In genomic region chr11:58400655-58401054, GRCm38 (mm10) we compare ENCODE assay signal across 28 mouse cellular contexts. TPM values are rescaled to one million over a fixed set of nuclear protein-coding genes. Genes with fewer than 3 reads are reported as not detected.
DNase-seq lines count a peak whose midpoint lies in the region; ATAC-seq and TF ChIP-seq lines count a peak whose summit lies in the region.
"Had no signal": no experiment of that assay in that cellular context is flagged by ENCODE, and none has a peak within 500 bp of the region (broad histone marks: within the 10 kb centered on the region; RNA-seq: fewer than 3 reads in every experiment).

No protein-coding gene starts in this region.

- H3K9me3 ChIP-seq in hindbrain, embryonic 13.5 days: no peaks in the 10 kb centered on the region
- H3K9me3 ChIP-seq in hindbrain, embryonic 11.5 days (ENCODE audit: control insufficient read depth, low read length): no peaks in the 10 kb centered on the region
- no peaks in the 10 kb centered on the region for H3K9me3 ChIP-seq in forebrain, embryonic 13.5 days (replicated peaks)
- H3K9me3 ChIP-seq in hindbrain, postnatal 0 days (ENCODE audit: low read length): no peaks in the 10 kb centered on the region
- no peaks in the 10 kb centered on the region for H3K9me3 ChIP-seq in neural tube, embryonic 14.5 days (ENCODE audit: control insufficient read depth, low read length)
- H3K9me3 ChIP-seq in limb, embryonic 10.5 days (replicated peaks): no peaks in the 10 kb centered on the region
- H3K9me3 ChIP-seq: embryonic facial prominence, embryonic 13.5 days; heart, embryonic 13.5 days had no signal

- TF ChIP-seq CTCF in hindbrain, postnatal 0 days (IDR thresholded peaks at IDR 0.05; ENCODE audit: low read depth): no peak

- H3K9ac ChIP-seq in hindbrain, embryonic 13.5 days: no peak overlapping the region
- H3K9ac ChIP-seq in hindbrain, embryonic 11.5 days (ENCODE audit: low read depth, low read length): no peak overlapping the region
- H3K9ac ChIP-seq in forebrain, embryonic 13.5 days: peak overlapping the region; percentile 5; the same call in 1 of the 2 replicates
- no peak overlapping the region for H3K9ac ChIP-seq in hindbrain, postnatal 0 days (replicated peaks; ENCODE audit: low read length)
- no peak overlapping the region for H3K9ac ChIP-seq in neural tube, embryonic 14.5 days (replicated peaks; ENCODE audit: low read depth, low read length)
- H3K9ac ChIP-seq: embryonic facial prominence, embryonic 13.5 days; heart, embryonic 13.5 days had no signal

- DNase-seq in hindbrain, embryonic 11.5 days (ENCODE audit: low spot score): no peak
- no peak for DNase-seq in hindbrain, postnatal 0 days (ENCODE audit: low spot score)
- no peak for DNase-seq in lung, postnatal 4 days
- no peak for DNase-seq in limb, embryonic 10.5 days (ENCODE audit: low spot score)
- DNase-seq in T-cell, adult 2 months (ENCODE audit: low spot score): no peak
- DNase-seq: adrenal gland, adult 8-10 months; cerebellum, adult 8-10 months; heart, postnatal 36 days; left cerebral cortex, postnatal 4 days; lung, adult 2 months; right cerebral cortex, adult 18-20 months; spleen, adult 18-20 months; thymus, postnatal 14 days had no signal

- no peaks in the 10 kb centered on the region for H3K27me3 ChIP-seq in hindbrain, embryonic 13.5 days
- H3K27me3 ChIP-seq in hindbrain, embryonic 11.5 days (ENCODE audit: control insufficient read depth, insufficient read depth, low read length): no peaks in the 10 kb centered on the region
- no peaks in the 10 kb centered on the region for H3K27me3 ChIP-seq in forebrain, embryonic 13.5 days
- H3K27me3 ChIP-seq in hindbrain, postnatal 0 days (ENCODE audit: insufficient read depth, low read length): no peaks in the 10 kb centered on the region
- no peaks in the 10 kb centered on the region for H3K27me3 ChIP-seq in neural tube, embryonic 14.5 days (ENCODE audit: control insufficient read depth, insufficient read depth, low read length)
- no peaks in the 10 kb centered on the region for H3K27me3 ChIP-seq in limb, embryonic 10.5 days (ENCODE audit: low read depth, poor library complexity, severe bottlenecking)
- H3K27me3 ChIP-seq: embryonic facial prominence, embryonic 13.5 days; heart, embryonic 13.5 days had no signal

- no peak overlapping the region for H3K4me2 ChIP-seq in hindbrain, embryonic 13.5 days
- H3K4me2 ChIP-seq in hindbrain, embryonic 11.5 days (replicated peaks; ENCODE audit: low read depth, low read length): no peak overlapping the region
- peak overlapping the region; percentile 26 for H3K4me2 ChIP-seq in forebrain, embryonic 13.5 days
- no peak overlapping the region for H3K4me2 ChIP-seq in hindbrain, postnatal 0 days (ENCODE audit: low read depth, low read length)
- 0 out of 2 replicates have a peak overlapping the region, but pooled peaks have one; percentile 14 for H3K4me2 ChIP-seq in neural tube, embryonic 14.5 days (ENCODE audit: low read depth, low read length)
- H3K4me2 ChIP-seq: embryonic facial prominence, embryonic 13.5 days; heart, embryonic 13.5 days; liver, embryonic 11.5 days had no signal

- H3K27ac ChIP-seq in hindbrain, embryonic 13.5 days: peak overlapping the region; percentile 77
- no peak overlapping the region for H3K27ac ChIP-seq in hindbrain, embryonic 11.5 days (ENCODE audit: low read depth, low read length)
- peak overlapping the region; percentile 74 for H3K27ac ChIP-seq in forebrain, embryonic 13.5 days
- H3K27ac ChIP-seq in hindbrain, postnatal 0 days: peak overlapping the region; percentile 41; the same call in 1 of the 2 replicates
- H3K27ac ChIP-seq in neural tube, embryonic 14.5 days (ENCODE audit: low read depth, low read length): peak overlapping the region; percentile 44; the same call in 1 of the 2 replicates
- no peak overlapping the region for H3K27ac ChIP-seq in limb, embryonic 10.5 days
- H3K27ac ChIP-seq: embryonic facial prominence, embryonic 13.5 days; heart, embryonic 13.5 days; kidney, postnatal 0 days; macrophage had no signal

- H3K4me1 ChIP-seq in hindbrain, embryonic 13.5 days (replicated peaks): peaks cover 19% of the 10 kb centered on the region
- H3K4me1 ChIP-seq in hindbrain, embryonic 11.5 days (replicated peaks; ENCODE audit: control insufficient read depth, insufficient read depth, low read length): no peaks in the 10 kb centered on the region
- peaks cover 22% of the 10 kb centered on the region for H3K4me1 ChIP-seq in forebrain, embryonic 13.5 days
- no peaks in the 10 kb centered on the region for H3K4me1 ChIP-seq in hindbrain, postnatal 0 days (ENCODE audit: insufficient read depth, low read length)
- peaks cover 8% of the 10 kb centered on the region; the same call in 1 of the 2 replicates for H3K4me1 ChIP-seq in neural tube, embryonic 14.5 days (ENCODE audit: control insufficient read depth, insufficient read depth, low read length)
- 0 out of 2 replicates have a peak, but pooled peaks cover 3% of the 10 kb centered on the region for H3K4me1 ChIP-seq in limb, embryonic 10.5 days
- H3K4me1 ChIP-seq: embryonic facial prominence, embryonic 13.5 days had no signal

- WGBS in hindbrain, embryonic 13.5 days: 35% methylated on average over 5 of the region's 5 CpGs
- 56% methylated on average over 5 of the region's 5 CpGs for WGBS in hindbrain, embryonic 11.5 days
- 29% methylated on average over 5 of the region's 5 CpGs for WGBS in forebrain, embryonic 13.5 days
- WGBS in hindbrain, postnatal 0 days: 40% methylated on average over 5 of the region's 5 CpGs
- 40% methylated on average over 5 of the region's 5 CpGs for WGBS in neural tube, embryonic 14.5 days
- WGBS in limb, embryonic 10.5 days: 68% methylated on average over 5 of the region's 5 CpGs

- ATAC-seq in hindbrain, embryonic 13.5 days (ENCODE audit: low FRiP score): peak; percentile 68; the same call in 1 of the 2 replicates
- no peak for ATAC-seq in hindbrain, embryonic 11.5 days (ENCODE audit: low FRiP score)
- peak; percentile 75; the same call in 1 of the 2 replicates for ATAC-seq in forebrain, embryonic 13.5 days
- no peak for ATAC-seq in hindbrain, postnatal 0 days
- ATAC-seq in neural tube, embryonic 14.5 days (ENCODE audit: low read depth): peak; percentile 38; the same call in 1 of the 2 replicates
- ATAC-seq: intestine, postnatal 0 days had no signal

- no peak overlapping the region for H3K4me3 ChIP-seq in hindbrain, embryonic 13.5 days
- no peak overlapping the region for H3K4me3 ChIP-seq in hindbrain, embryonic 11.5 days (ENCODE audit: low read depth, low read length)
- H3K4me3 ChIP-seq in forebrain, embryonic 13.5 days: no peak overlapping the region
- H3K4me3 ChIP-seq in hindbrain, postnatal 0 days (ENCODE audit: low read length): no peak overlapping the region
- H3K4me3 ChIP-seq in neural tube, embryonic 14.5 days (ENCODE audit: low read depth, low read length): no peak overlapping the region
- no peak overlapping the region for H3K4me3 ChIP-seq in limb, embryonic 10.5 days
- H3K4me3 ChIP-seq: embryonic facial prominence, embryonic 13.5 days; heart, embryonic 13.5 days had no signal

- no peaks in the 10 kb centered on the region for H3K36me3 ChIP-seq in hindbrain, embryonic 13.5 days
- no peaks in the 10 kb centered on the region for H3K36me3 ChIP-seq in hindbrain, embryonic 11.5 days (ENCODE audit: control insufficient read depth, insufficient read depth, low read length)
- H3K36me3 ChIP-seq in forebrain, embryonic 13.5 days (ENCODE audit: poor library complexity, severe bottlenecking): no peaks in the 10 kb centered on the region
- H3K36me3 ChIP-seq in hindbrain, postnatal 0 days (ENCODE audit: insufficient read depth, low read length): no peaks in the 10 kb centered on the region
- H3K36me3 ChIP-seq in neural tube, embryonic 14.5 days (ENCODE audit: control insufficient read depth, insufficient read depth, low read length): no peaks in the 10 kb centered on the region
- no peaks in the 10 kb centered on the region for H3K36me3 ChIP-seq in limb, embryonic 10.5 days
- H3K36me3 ChIP-seq: embryonic facial prominence, embryonic 13.5 days; heart, embryonic 13.5 days had no signal

RNA-seq across cellular contexts. Expression of gene 1810065E05Rik, which starts 20.3 kb away (rescaled TPM):
- not detected in 2 replicates for polyA plus RNA-seq in hindbrain, embryonic 13.5 days (2015; fragmentation: Nextera tagmentation; extraction: Ambion mirVana)
- not detected in 2 replicates for polyA plus RNA-seq in hindbrain, embryonic 11.5 days (2014; fragmentation: Nextera tagmentation; extraction: Ambion mirVana)
- not detected in 2 replicates for polyA plus RNA-seq in forebrain, embryonic 13.5 days (2015; fragmentation: Nextera tagmentation; extraction: Ambion mirVana)
- total RNA-seq in hindbrain, postnatal 0 days (2014; rRNA removed): not detected in 2 replicates
- polyA plus RNA-seq in hindbrain, postnatal 0 days (2015; fragmentation: Nextera tagmentation; extraction: Ambion mirVana): not detected in 2 replicates
- not detected in 2 replicates for polyA plus RNA-seq in neural tube, embryonic 14.5 days (2014; fragmentation: Nextera tagmentation; extraction: Ambion mirVana)
- not detected in 2 replicates for polyA plus RNA-seq in limb, embryonic 10.5 days (2016; fragmentation: Nextera tagmentation; extraction: Ambion mirVana)
- total RNA-seq: adrenal gland, adult 8-10 months; common myeloid progenitor, adult 5-6 weeks; granulocyte monocyte progenitor cell, adult 5-6 weeks; heart, postnatal 36 days; layer of hippocampus, adult 18-20 months; left cerebral cortex, postnatal 4 days; MEL; monocyte, adult 5-6 weeks had no signal
- polyA plus RNA-seq: embryonic facial prominence, embryonic 13.5 days; heart, embryonic 13.5 days; kidney, postnatal 0 days; liver, embryonic 11.5 days; lung, adult 2 months; macrophage; stomach, embryonic 14.5 days had no signal

RNA-seq across cellular contexts. Expression of gene Lypd8, which starts 21.8 kb away (rescaled TPM):
- not detected in 2 replicates for polyA plus RNA-seq in hindbrain, embryonic 13.5 days (2015; fragmentation: Nextera tagmentation; extraction: Ambion mirVana)
- polyA plus RNA-seq in hindbrain, embryonic 11.5 days (2014; fragmentation: Nextera tagmentation; extraction: Ambion mirVana): not detected in 2 replicates
- polyA plus RNA-seq in forebrain, embryonic 13.5 days (2015; fragmentation: Nextera tagmentation; extraction: Ambion mirVana): 0.31 TPM in 1 of 2 replicates, not detected in the other
- not detected in 2 replicates for total RNA-seq in hindbrain, postnatal 0 days (2014; rRNA removed)
- not detected in 2 replicates for polyA plus RNA-seq in hindbrain, postnatal 0 days (2015; fragmentation: Nextera tagmentation; extraction: Ambion mirVana)
- not detected in 2 replicates for polyA plus RNA-seq in neural tube, embryonic 14.5 days (2014; fragmentation: Nextera tagmentation; extraction: Ambion mirVana)
- polyA plus RNA-seq in limb, embryonic 10.5 days (2016; fragmentation: Nextera tagmentation; extraction: Ambion mirVana): not detected in 2 replicates
- total RNA-seq: adrenal gland, adult 8-10 months; common myeloid progenitor, adult 5-6 weeks; granulocyte monocyte progenitor cell, adult 5-6 weeks; heart, postnatal 36 days; layer of hippocampus, adult 18-20 months; left cerebral cortex, postnatal 4 days; monocyte, adult 5-6 weeks had no signal
- polyA plus RNA-seq: embryonic facial prominence, embryonic 13.5 days; heart, embryonic 13.5 days; macrophage had no signal

RNA-seq across cellular contexts. Expression of gene Gm12253, which starts 31.7 kb away (rescaled TPM):
- not detected in 2 replicates for polyA plus RNA-seq in hindbrain, embryonic 13.5 days (2015; fragmentation: Nextera tagmentation; extraction: Ambion mirVana)
- polyA plus RNA-seq in hindbrain, embryonic 11.5 days (2014; fragmentation: Nextera tagmentation; extraction: Ambion mirVana): not detected in 2 replicates
- polyA plus RNA-seq in forebrain, embryonic 13.5 days (2015; fragmentation: Nextera tagmentation; extraction: Ambion mirVana): not detected in 2 replicates
- total RNA-seq in hindbrain, postnatal 0 days (2014; rRNA removed): not detected in 2 replicates
- not detected in 2 replicates for polyA plus RNA-seq in hindbrain, postnatal 0 days (2015; fragmentation: Nextera tagmentation; extraction: Ambion mirVana)
- polyA plus RNA-seq in neural tube, embryonic 14.5 days (2014; fragmentation: Nextera tagmentation; extraction: Ambion mirVana): not detected in 2 replicates
- polyA plus RNA-seq in limb, embryonic 10.5 days (2016; fragmentation: Nextera tagmentation; extraction: Ambion mirVana): not detected in 2 replicates
- total RNA-seq: adrenal gland, adult 8-10 months; common myeloid progenitor, adult 5-6 weeks; granulocyte monocyte progenitor cell, adult 5-6 weeks; heart, postnatal 36 days; layer of hippocampus, adult 18-20 months; left cerebral cortex, postnatal 4 days; MEL; monocyte, adult 5-6 weeks had no signal
- polyA plus RNA-seq: embryonic facial prominence, embryonic 13.5 days; heart, embryonic 13.5 days; intestine, postnatal 0 days; kidney, postnatal 0 days; liver, embryonic 11.5 days; lung, adult 2 months; macrophage; stomach, embryonic 14.5 days had no signal

RNA-seq across cellular contexts. Expression of gene Lypd9, which starts 52.1 kb away (rescaled TPM):
- not detected in 2 replicates for polyA plus RNA-seq in hindbrain, embryonic 13.5 days (2015; fragmentation: Nextera tagmentation; extraction: Ambion mirVana)
- not detected in 2 replicates for polyA plus RNA-seq in hindbrain, embryonic 11.5 days (2014; fragmentation: Nextera tagmentation; extraction: Ambion mirVana)
- polyA plus RNA-seq in forebrain, embryonic 13.5 days (2015; fragmentation: Nextera tagmentation; extraction: Ambion mirVana): not detected in 2 replicates
- total RNA-seq in hindbrain, postnatal 0 days (2014; rRNA removed): not detected in 2 replicates
- polyA plus RNA-seq in hindbrain, postnatal 0 days (2015; fragmentation: Nextera tagmentation; extraction: Ambion mirVana): not detected in 2 replicates
- polyA plus RNA-seq in neural tube, embryonic 14.5 days (2014; fragmentation: Nextera tagmentation; extraction: Ambion mirVana): not detected in 2 replicates
- polyA plus RNA-seq in limb, embryonic 10.5 days (2016; fragmentation: Nextera tagmentation; extraction: Ambion mirVana): not detected in 2 replicates
- total RNA-seq: adrenal gland, adult 8-10 months; common myeloid progenitor, adult 5-6 weeks; granulocyte monocyte progenitor cell, adult 5-6 weeks; heart, postnatal 36 days; layer of hippocampus, adult 18-20 months; left cerebral cortex, postnatal 4 days; MEL; monocyte, adult 5-6 weeks had no signal
- polyA plus RNA-seq: embryonic facial prominence, embryonic 13.5 days; heart, embryonic 13.5 days; intestine, postnatal 0 days; kidney, postnatal 0 days; liver, embryonic 11.5 days; lung, adult 2 months; macrophage; stomach, embryonic 14.5 days had no signal

Comparison
In these comparisons a context has a peak if more than half of its experiments do, and no peak if none do; other contexts are left out.
1. ATAC-seq: peak in hindbrain, embryonic 13.5 days (single experiment), forebrain, embryonic 13.5 days (single experiment) and neural tube, embryonic 14.5 days (single experiment); none in hindbrain, embryonic 11.5 days (single experiment) and hindbrain, postnatal 0 days (single experiment).
2. H3K27ac ChIP-seq: peak in hindbrain, embryonic 13.5 days (single experiment), forebrain, embryonic 13.5 days (single experiment), hindbrain, postnatal 0 days (single experiment) and neural tube, embryonic 14.5 days (single experiment); none in hindbrain, embryonic 11.5 days (single experiment) and limb, embryonic 10.5 days (single experiment).
3. H3K4me2 ChIP-seq: peak in forebrain, embryonic 13.5 days (single experiment) and neural tube, embryonic 14.5 days (single experiment); none in hindbrain, embryonic 13.5 days (single experiment), hindbrain, embryonic 11.5 days (single experiment) and hindbrain, postnatal 0 days (single experiment).